Mouse (Mus musculus) testis, adult 2 months (tissue): Measurements from ENCODE around the gene Irx5. TPM values are rescaled to one million over a fixed set of nuclear protein-coding genes. Genes with fewer than 3 reads are reported as not detected.

Experiments
- H3K27ac ChIP-seq: fragments of 200-500 bp; 2 replicates; pipeline ENCODE4 v1.5.1; 2012; ENCODE audit warnings: low read depth, low read length; ENCODE audit not compliant: control insufficient read depth, insufficient read depth
- H3K27me3 ChIP-seq: fragments of 200-500 bp; 2 replicates; pipeline ENCODE4 v1.6.1; 2012; ENCODE audit warnings: mild to moderate bottlenecking, low read length, moderate library complexity; ENCODE audit not compliant: control insufficient read depth, insufficient read depth
- H3K36me3 ChIP-seq: fragments of 200-500 bp; 2 replicates; pipeline ENCODE4 v1.6.1; 2012; ENCODE audit warnings: mild to moderate bottlenecking, low read length; ENCODE audit not compliant: control insufficient read depth, insufficient read depth
- H3K4me1 ChIP-seq: fragments of 200-500 bp; 2 replicates; pipeline ENCODE4 v1.6.1; 2012; ENCODE audit warnings: low read length; ENCODE audit not compliant: control insufficient read depth, insufficient read depth
- H3K4me3 ChIP-seq: fragments of 200-500 bp; 2 replicates; pipeline ENCODE4 v1.5.1; 2012; ENCODE audit warnings: low read depth, mild to moderate bottlenecking, low read length, moderate library complexity, mixed read lengths; ENCODE audit not compliant: control insufficient read depth
- CTCF ChIP-seq: fragments of 200-500 bp; IDR thresholded peaks from 2 replicates; pipeline ENCODE4 v1.5.1; 2012; ENCODE audit warnings: low read depth, mild to moderate bottlenecking, inconsistent platforms, low read length, moderate library complexity; ENCODE audit not compliant: control insufficient read depth, insufficient read depth, insufficient replicate concordance
- POLR2A ChIP-seq: fragments of 200-500 bp; IDR thresholded peaks from 2 replicates; pipeline ENCODE4 v1.6.1; 2012; ENCODE audit warnings: low read depth, mild to moderate bottlenecking, inconsistent platforms, low read length, moderate library complexity; ENCODE audit not compliant: control insufficient read depth
- polyA plus RNA-seq: library from polyadenylated mRNA; depleted of rRNA; stranded (reverse); fragments of >200 nt; gene quantifications from 2 replicates; pipeline ENCODE4 v1.2.3, GENCODE M21; 2012

Irx5 gene
- polyA plus RNA-seq, 1 experiment: 7.5 TPM

DNA sequence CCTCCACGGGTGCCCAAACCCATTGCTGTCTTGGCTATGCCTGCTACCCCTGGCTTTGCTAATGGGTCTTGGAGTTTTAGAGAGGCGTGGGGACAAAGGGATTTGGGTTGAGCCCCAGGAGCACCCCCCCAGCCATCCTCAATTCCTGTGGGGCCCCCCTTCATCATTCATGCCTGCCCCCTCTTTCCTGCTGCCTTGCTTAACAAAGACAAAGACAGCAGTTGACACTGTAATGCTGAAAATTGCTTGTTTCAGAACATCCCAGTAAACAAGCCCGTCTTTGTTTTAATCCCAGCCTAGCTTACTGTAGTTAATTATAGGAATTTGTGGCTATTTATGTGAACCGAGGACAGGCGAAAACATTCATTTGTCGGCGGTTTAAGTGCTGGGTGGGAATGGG, 50.7 kb downstream of the Irx5 start:
- H3K4me3 ChIP-seq: no peak overlapping the region
- no peak overlapping the region for H3K27ac ChIP-seq
- no peaks in the 10 kb centered on the region for H3K4me1 ChIP-seq
- no peaks in the 10 kb centered on the region for H3K27me3 ChIP-seq
- H3K36me3 ChIP-seq: no peaks in the 10 kb centered on the region
- TF ChIP-seq CTCF (no peak), POLR2A (no peak)

DNA sequence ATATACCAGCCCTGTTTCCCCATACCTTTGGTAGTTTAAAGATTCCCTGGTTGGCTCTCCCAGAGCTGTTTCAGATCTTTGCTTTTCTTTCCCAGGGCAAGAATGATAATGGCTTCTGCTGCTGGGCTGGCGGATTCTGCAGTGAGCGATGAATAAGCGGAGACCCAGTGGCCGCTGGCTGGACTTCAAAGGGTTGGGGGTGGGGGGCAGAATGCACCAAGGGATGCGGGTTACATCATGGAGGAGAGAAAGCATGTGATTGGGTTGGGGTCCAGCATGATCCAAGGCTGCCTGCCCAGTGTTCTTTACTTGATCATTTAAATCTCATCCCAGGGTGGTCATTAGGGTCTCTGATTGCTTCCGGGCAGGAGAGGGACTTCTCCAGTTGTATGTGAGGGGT, 56.2 kb downstream of the Irx5 start:
- TF ChIP-seq CTCF: no peak
- no peak for TF ChIP-seq POLR2A
- H3K27me3 ChIP-seq: no peaks in the 10 kb centered on the region
- H3K4me1 ChIP-seq: no peaks in the 10 kb centered on the region
- H3K4me3 ChIP-seq: no peak overlapping the region
- no peaks in the 10 kb centered on the region for H3K36me3 ChIP-seq
- H3K27ac ChIP-seq: no peak overlapping the region

DNA sequence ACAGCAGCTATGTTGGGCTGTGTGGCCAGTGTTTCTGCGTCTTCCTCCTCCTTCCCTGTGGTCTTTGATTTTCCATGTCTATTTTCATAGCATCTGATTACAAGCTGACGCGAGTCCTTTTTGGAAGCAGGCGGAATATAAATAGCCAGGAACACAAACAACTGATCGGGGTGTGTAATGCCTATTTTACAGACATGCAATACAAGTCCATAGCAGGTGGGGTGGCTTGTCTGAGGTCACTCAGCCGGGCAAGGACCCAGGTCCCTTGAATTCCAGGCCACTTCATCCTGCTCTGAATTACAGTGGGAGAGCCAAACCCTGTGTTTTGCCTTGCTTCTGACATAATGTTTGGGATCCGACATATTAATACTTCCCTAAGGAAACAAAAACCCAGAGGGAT, 63.2 kb downstream of the Irx5 start:
- TF ChIP-seq CTCF (no peak), POLR2A (no peak)
- Histone ChIP-seq H3K4me3 (no peak overlapping the region), H3K27ac (no peak overlapping the region), H3K4me1 (no peaks in the 10 kb centered on the region), H3K36me3 (no peaks in the 10 kb centered on the region), H3K27me3 (no peaks in the 10 kb centered on the region)
